Mouse (Mus musculus): ENCODE data around the gene Nr2c1. TPM values are rescaled to one million over a fixed set of nuclear protein-coding genes. Genes with fewer than 3 reads are reported as not detected.

The Nr2c1 gene
- polyA plus RNA-seq, 1 experiment from 2014 or later, result 6.8 TPM

DNA sequence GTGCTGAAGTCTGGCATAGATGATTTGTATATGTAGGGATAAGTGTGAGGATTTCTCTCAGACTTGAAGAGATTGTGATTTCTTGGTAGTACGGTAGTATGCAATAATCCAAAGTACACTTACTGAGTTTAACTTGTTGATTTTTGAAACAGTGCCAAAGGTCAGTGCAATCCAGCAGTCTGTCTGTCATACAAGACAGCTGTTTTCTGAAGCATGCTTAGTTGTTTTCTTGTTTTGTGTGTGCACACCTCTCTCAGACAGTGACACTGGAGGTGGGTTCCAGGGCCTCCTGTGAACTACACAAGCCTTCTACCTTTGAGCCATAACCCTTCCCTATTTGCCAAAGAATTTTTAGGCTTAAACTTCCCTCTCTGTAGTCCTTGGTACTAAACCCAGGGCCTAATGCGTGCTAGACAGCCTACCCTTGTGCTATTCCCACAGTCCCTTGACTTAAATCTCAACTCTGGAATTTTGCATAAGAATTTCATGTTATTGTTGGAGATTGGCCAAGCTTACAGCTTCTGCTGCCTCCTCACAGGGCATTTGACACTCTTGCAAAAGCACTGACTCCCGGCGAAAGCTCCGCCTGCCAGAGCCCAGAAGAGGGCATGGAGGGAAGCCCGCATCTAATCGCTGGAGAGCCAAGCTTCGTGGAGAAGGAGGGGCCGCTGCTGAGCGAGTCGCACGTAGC lies 23.8 kb downstream of the Nr2c1 start:
- Histone ChIP-seq H3K4me1 (ENCODE audit: control insufficient read depth, insufficient read depth, low read length) (no peaks in the 10 kb centered on the region), H3K9me3 (replicated peaks; ENCODE audit: control insufficient read depth, low read length) (peaks cover 5% of the 10 kb centered on the region), H3K4me3 (ENCODE audit: low read length) (no peak overlapping the region), H3K9ac (ENCODE audit: low read length) (no peak overlapping the region), H3K4me2 (ENCODE audit: low read depth, low read length) (0 out of 2 replicates have a peak overlapping the region, but pooled peaks have one; percentile 7), H3K27me3 (ENCODE audit: control insufficient read depth, insufficient read depth, low read length) (no peaks in the 10 kb centered on the region), H3K27ac (ENCODE audit: low read length) (0 out of 2 replicates have a peak overlapping the region, but pooled peaks have one; percentile 5), H3K36me3 (ENCODE audit: control insufficient read depth, insufficient read depth) (peaks cover 61% of the 10 kb centered on the region)
- ATAC-seq (replicated peaks; ENCODE audit: extremely low read depth, insufficient read depth, low FRiP score), result no peak; the same call in 1 of the 2 replicates
- 44% methylated on average over 12 of the region's 12 CpGs for WGBS

DNA sequence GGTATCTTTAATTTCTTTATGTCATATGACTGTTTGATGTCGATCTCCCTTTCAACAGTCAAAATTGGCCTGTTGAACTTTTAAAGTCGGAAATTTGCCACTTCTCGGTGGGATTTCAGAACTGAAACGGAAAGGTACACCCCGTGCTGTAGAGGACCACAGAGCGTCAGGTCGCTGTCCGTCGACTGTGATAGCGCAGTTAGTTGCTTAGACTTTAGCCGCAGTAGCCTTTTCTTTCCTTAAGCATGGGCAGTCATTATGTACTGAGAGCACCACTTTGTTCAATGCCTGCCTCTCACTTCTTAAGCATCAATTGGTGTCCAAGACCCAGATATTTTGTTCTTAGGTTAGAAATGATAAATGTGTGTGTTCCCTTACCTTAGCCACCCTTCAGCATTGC lies 24.3 kb downstream of the Nr2c1 start:
- 0 out of 2 replicates have a peak overlapping the region, but pooled peaks have one; percentile 7 for H3K4me2 ChIP-seq (ENCODE audit: low read depth, low read length)
- no peak overlapping the region for H3K9ac ChIP-seq (ENCODE audit: low read length)
- no peak overlapping the region for H3K4me3 ChIP-seq (ENCODE audit: low read length)
- peaks cover 59% of the 10 kb centered on the region for H3K36me3 ChIP-seq (ENCODE audit: control insufficient read depth, insufficient read depth)
- WGBS, result 73% methylated on average over 11 of the region's 11 CpGs
- H3K4me1 ChIP-seq (ENCODE audit: control insufficient read depth, insufficient read depth, low read length), result no peaks in the 10 kb centered on the region
- ATAC-seq (replicated peaks; ENCODE audit: extremely low read depth, insufficient read depth, low FRiP score), result no peak
- H3K27me3 ChIP-seq (ENCODE audit: control insufficient read depth, insufficient read depth, low read length), result no peaks in the 10 kb centered on the region
- H3K27ac ChIP-seq (ENCODE audit: low read length), result no peak overlapping the region
- H3K9me3 ChIP-seq (replicated peaks; ENCODE audit: control insufficient read depth, low read length), result peaks cover 5% of the 10 kb centered on the region

DNA sequence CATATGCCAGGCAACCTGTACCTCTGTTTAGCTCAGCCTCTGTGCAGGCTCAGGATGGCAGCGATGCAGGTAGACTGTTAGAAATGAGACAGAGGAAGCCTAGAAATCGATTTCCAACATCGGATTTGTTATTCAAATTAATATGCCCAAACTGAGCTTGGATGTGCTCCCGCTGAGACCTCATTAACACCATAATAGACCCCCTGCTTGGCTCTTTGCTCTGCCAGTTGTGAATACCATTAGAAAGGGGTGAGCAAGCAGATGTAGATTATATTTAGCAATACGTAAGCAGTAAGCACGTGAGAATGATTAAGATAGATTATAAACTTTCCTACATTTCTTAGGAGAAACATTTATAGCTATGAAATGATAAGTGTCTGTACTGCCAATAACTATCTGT lies 24.9 kb downstream of the Nr2c1 start:
- peaks cover 53% of the 10 kb centered on the region for H3K36me3 ChIP-seq (ENCODE audit: control insufficient read depth, insufficient read depth)
- no peak overlapping the region for H3K9ac ChIP-seq (ENCODE audit: low read length)
- H3K9me3 ChIP-seq (replicated peaks; ENCODE audit: control insufficient read depth, low read length), result peaks cover 5% of the 10 kb centered on the region
- H3K27ac ChIP-seq (ENCODE audit: low read length), result no peak overlapping the region
- H3K4me2 ChIP-seq (ENCODE audit: low read depth, low read length), result no peak overlapping the region
- H3K4me3 ChIP-seq (ENCODE audit: low read length), result no peak overlapping the region
- no peak for ATAC-seq (replicated peaks; ENCODE audit: extremely low read depth, insufficient read depth, low FRiP score)
- H3K4me1 ChIP-seq (ENCODE audit: control insufficient read depth, insufficient read depth, low read length), result no peaks in the 10 kb centered on the region
- no peaks in the 10 kb centered on the region for H3K27me3 ChIP-seq (ENCODE audit: control insufficient read depth, insufficient read depth, low read length)
- 79% methylated on average over 6 of the region's 6 CpGs for WGBS

DNA sequence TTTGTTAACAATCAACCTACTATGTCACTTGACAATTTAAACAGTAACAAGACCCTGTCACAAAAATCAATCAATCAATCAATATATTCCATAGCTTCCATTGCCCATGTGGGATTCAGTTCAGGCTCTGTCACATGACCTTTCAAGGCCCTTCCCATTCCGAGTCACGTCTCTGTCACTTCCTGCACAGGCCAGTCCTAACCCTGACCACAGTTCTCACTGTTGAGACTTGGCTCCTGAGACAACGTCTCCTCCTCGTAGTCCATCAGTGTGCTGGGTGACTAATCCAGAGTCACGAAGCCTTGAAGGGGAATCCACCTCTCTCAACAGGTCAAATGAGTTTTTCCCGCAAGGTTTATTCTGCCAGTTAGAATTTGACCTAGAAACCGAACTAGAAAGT lies 26.8 kb downstream of the Nr2c1 start:
- 83% methylated on average over 7 of the region's 7 CpGs for WGBS

DNA sequence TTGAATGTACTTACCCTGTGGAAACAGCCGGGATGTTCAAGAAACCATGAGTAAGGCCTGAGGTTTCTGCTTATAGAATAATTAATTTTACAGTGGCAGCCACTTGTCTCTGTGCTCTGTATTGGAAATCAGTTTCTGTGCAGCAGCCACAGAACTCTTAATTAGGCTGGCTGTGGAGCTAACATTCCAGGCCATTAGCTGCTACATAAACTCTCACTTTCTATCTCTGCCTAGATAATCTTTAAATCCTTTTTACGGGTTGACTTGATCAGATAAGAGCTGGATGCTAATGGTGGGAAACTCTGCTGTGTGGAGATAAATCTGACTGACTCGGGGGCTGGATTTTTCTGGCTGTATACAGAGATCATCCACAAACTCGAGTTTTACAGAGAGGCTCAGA lies 35.4 kb downstream of the Nr2c1 start:
- no peak for ATAC-seq (replicated peaks; ENCODE audit: extremely low read depth, insufficient read depth, low FRiP score)
- H3K36me3 ChIP-seq (ENCODE audit: control insufficient read depth, insufficient read depth), result peaks cover 10% of the 10 kb centered on the region; the same call in 1 of the 2 replicates
- H3K27me3 ChIP-seq (ENCODE audit: control insufficient read depth, insufficient read depth, low read length), result no peaks in the 10 kb centered on the region
- no peaks in the 10 kb centered on the region for H3K4me1 ChIP-seq (ENCODE audit: control insufficient read depth, insufficient read depth, low read length)
- WGBS, result 40% methylated on average over 4 of the region's 4 CpGs
- H3K4me2 ChIP-seq (ENCODE audit: low read depth, low read length), result no peak overlapping the region
- H3K9ac ChIP-seq (ENCODE audit: low read length), result no peak overlapping the region
- H3K27ac ChIP-seq (ENCODE audit: low read length), result no peak overlapping the region
- no peaks in the 10 kb centered on the region for H3K9me3 ChIP-seq (replicated peaks; ENCODE audit: control insufficient read depth, low read length)
- H3K4me3 ChIP-seq (ENCODE audit: low read length), result no peak overlapping the region

More for the DNA sequence above, 26.8 kb downstream of the Nr2c1 start:
- Histone ChIP-seq H3K4me1 (ENCODE audit: control insufficient read depth, insufficient read depth, low read length) (no peaks in the 10 kb centered on the region), H3K27ac (ENCODE audit: low read length) (no peak overlapping the region), H3K9me3 (replicated peaks; ENCODE audit: control insufficient read depth, low read length) (peaks cover 5% of the 10 kb centered on the region), H3K27me3 (ENCODE audit: control insufficient read depth, insufficient read depth, low read length) (no peaks in the 10 kb centered on the region), H3K4me2 (ENCODE audit: low read depth, low read length) (no peak overlapping the region), H3K9ac (ENCODE audit: low read length) (no peak overlapping the region), H3K36me3 (ENCODE audit: control insufficient read depth, insufficient read depth) (peaks cover 36% of the 10 kb centered on the region), H3K4me3 (ENCODE audit: low read length) (no peak overlapping the region)
- no peak for ATAC-seq (replicated peaks; ENCODE audit: extremely low read depth, insufficient read depth, low FRiP score)

DNA sequence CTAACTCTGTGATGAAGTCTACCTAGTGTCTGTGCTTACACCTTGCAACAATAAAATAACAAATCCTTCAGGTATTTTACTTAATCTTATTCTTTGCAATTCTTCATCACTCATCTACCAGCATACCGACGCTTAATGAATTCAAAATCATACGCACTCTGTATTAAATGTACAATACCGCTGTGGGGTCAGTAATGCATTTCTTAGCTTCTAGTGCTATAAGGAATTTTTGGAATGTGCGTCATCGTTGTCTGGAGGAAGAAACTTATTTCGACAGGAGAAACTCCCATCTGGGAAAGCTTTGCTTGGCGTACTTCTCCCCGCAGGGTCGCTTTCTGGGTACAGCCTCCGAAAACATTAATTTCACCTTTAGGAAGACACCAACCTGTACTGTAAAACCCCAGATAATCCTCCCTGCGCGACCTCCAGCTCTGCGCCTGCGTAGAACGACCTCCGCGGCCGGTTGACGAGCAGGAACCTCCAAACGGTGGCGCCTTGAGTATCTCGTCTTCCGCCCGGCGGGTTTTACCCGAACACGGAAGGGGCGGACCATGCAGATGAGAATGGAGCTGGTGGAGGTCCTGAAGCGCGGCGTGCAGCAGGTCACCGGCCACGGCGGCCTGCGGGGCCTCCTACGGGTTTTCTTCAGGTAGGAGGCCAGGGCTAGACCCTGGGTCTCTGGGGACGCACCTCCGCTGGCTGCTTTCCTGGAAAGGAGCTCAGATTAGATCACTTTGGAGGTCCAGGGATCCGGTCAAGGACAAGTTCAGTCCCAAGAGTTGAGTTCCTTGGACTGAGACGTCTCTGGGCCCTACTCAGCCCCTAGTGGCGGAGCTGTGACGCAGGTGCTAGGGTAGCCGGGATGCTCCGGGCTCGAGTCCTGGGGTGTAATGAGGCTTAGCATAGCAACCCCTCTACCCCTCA lies 50.9 kb downstream of the Nr2c1 start, which contains the start of gene Ndufa12:
Ndufa12 (plus strand) TSS at position 239 of the 924 bp plus-strand sequence.
- no peaks in the 10 kb centered on the region for H3K9me3 ChIP-seq (replicated peaks; ENCODE audit: control insufficient read depth, low read length)
- H3K27me3 ChIP-seq (ENCODE audit: control insufficient read depth, insufficient read depth, low read length), result no peaks in the 10 kb centered on the region
- H3K9ac ChIP-seq (ENCODE audit: low read length), result peak within 1 kb of the TSS; percentile 88
- H3K36me3 ChIP-seq (ENCODE audit: control insufficient read depth, insufficient read depth), result peaks cover 19% of the 10 kb centered on the region
- peak within 1 kb of the TSS; percentile 91 for H3K27ac ChIP-seq (ENCODE audit: low read length)
- WGBS, result under 1% methylated on average over 46 of the region's 46 CpGs
- H3K4me3 ChIP-seq (ENCODE audit: low read length), result peak within 1 kb of the TSS; percentile 84
- H3K4me2 ChIP-seq (ENCODE audit: low read depth, low read length), result peak within 1 kb of the TSS; percentile 85
- peaks cover 5% of the 10 kb centered on the region for H3K4me1 ChIP-seq (ENCODE audit: control insufficient read depth, insufficient read depth, low read length)
- peak; percentile 95 for ATAC-seq (replicated peaks; ENCODE audit: extremely low read depth, insufficient read depth, low FRiP score)

DNA sequence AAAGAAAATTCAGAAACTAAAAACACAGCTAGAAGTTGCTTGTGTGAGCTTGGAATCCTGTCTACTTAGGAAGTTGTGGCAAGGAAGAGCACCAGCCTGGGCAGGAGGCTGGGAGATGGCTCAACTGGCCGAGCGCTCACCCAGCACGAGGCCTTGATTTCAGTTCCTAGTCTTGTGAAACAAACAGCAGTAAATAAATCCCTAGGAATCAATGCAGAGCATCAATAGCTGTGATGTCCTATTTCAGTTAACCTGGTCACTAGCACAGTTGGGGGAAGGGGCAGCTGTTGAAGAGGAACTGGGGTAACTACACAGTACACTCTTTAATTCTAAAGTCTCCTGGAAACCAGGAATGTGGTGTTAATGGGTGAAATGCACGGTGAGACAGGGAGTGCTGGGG lies 57.1 kb downstream of the Nr2c1 start:
- Histone ChIP-seq H3K27me3 (ENCODE audit: control insufficient read depth, insufficient read depth, low read length) (no peaks in the 10 kb centered on the region), H3K4me3 (ENCODE audit: low read length) (no peak overlapping the region), H3K36me3 (ENCODE audit: control insufficient read depth, insufficient read depth) (peaks cover 40% of the 10 kb centered on the region), H3K4me1 (ENCODE audit: control insufficient read depth, insufficient read depth, low read length) (no peaks in the 10 kb centered on the region), H3K9ac (ENCODE audit: low read length) (no peak overlapping the region), H3K4me2 (ENCODE audit: low read depth, low read length) (no peak overlapping the region), H3K9me3 (replicated peaks; ENCODE audit: control insufficient read depth, low read length) (no peaks in the 10 kb centered on the region), H3K27ac (ENCODE audit: low read length) (no peak overlapping the region)
- ATAC-seq (replicated peaks; ENCODE audit: extremely low read depth, insufficient read depth, low FRiP score), result no peak
- WGBS, result 90% methylated on average over 4 of the region's 4 CpGs

DNA sequence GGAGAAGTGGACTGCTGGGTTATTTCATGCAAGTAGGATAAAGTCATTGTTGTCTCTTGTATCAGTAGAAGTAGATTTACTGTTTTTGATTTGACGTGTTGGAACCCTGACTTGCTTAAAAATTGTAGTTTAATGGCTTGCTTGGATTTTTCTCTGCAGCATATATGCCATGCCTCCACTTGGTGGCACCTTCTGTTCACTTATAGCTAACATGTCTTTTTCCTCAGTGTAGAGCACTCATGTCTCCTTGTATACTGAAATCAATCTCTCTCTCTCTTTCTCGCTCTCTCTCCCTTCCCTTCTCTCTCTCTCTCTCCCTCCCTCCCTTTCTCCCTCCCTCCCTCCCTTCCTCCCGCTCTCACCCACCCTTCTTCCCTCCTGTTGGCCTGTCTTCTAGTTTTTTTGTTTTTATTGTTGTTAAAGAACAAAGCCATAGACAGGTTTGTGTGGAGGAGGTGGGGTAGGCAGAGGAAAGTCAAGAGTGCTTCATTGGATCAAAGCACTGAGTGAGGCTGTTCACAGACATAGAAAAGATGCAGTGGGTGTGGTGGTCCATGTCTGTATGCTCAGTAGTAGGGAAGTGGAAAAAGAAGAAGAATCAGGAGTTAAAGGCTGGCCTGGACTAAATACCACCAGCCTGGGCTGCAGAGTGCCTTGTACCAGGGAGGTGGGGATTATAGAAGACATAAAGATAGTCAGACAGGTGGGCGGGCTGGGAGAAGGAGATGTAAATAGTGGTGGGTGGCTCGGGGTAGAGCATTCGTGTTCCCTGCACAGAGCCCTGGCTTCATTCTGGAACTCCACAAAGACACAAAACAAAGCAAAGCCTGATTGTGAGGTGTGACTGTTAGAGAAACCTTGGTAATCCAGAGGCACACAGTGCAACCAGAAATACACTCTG lies 63.1 kb downstream of the Nr2c1 start:
- 81% methylated on average over 6 of the region's 6 CpGs for WGBS
- no peak overlapping the region for H3K4me3 ChIP-seq (ENCODE audit: low read length)
- no peak for ATAC-seq (replicated peaks; ENCODE audit: extremely low read depth, insufficient read depth, low FRiP score)
- no peaks in the 10 kb centered on the region for H3K27me3 ChIP-seq (ENCODE audit: control insufficient read depth, insufficient read depth, low read length)
- no peak overlapping the region for H3K9ac ChIP-seq (ENCODE audit: low read length)
- peaks cover 32% of the 10 kb centered on the region for H3K36me3 ChIP-seq (ENCODE audit: control insufficient read depth, insufficient read depth)
- H3K4me1 ChIP-seq (ENCODE audit: control insufficient read depth, insufficient read depth, low read length), result no peaks in the 10 kb centered on the region
- no peak overlapping the region for H3K27ac ChIP-seq (ENCODE audit: low read length)
- H3K9me3 ChIP-seq (replicated peaks; ENCODE audit: control insufficient read depth, low read length), result no peaks in the 10 kb centered on the region
- no peak overlapping the region for H3K4me2 ChIP-seq (ENCODE audit: low read depth, low read length)
